Mouse (Mus musculus) heart, embryonic 16.5 days (tissue): ENCODE measurements around the gene Gm45021. TPM values are rescaled to one million over a fixed set of nuclear protein-coding genes. Genes with fewer than 3 reads are reported as not detected.
A peak's percentile ranks its signal among the peaks of the same experiment; 100 is the strongest.

Experiments
- ATAC-seq: fragments of 200-750 bp; cut with Nextera tagmentation; replicated peaks from 2 replicates; pipeline ENCODE4 v1.8.0; 2017; ENCODE audit warnings: moderate number of reproducible peaks; ENCODE audit not compliant: insufficient read depth, low FRiP score; ENCODE audit errors: extremely low read depth
- H3K27ac ChIP-seq: fragments of 300-500 bp; sonication (generic); 2 replicates; pipeline ENCODE4 v1.5.1; 2014; ENCODE audit warnings: mild to moderate bottlenecking, low read length, control low read depth, moderate library complexity
- H3K27me3 ChIP-seq: fragments of 300-500 bp; sonication (generic); 2 replicates; pipeline ENCODE4 v1.6.1; 2014; ENCODE audit warnings: low read length, mixed read lengths; ENCODE audit not compliant: control insufficient read depth, insufficient read depth
- H3K36me3 ChIP-seq: fragments of 300-500 bp; sonication (generic); 2 replicates; pipeline ENCODE4 v1.6.1; 2014; ENCODE audit not compliant: control insufficient read depth, insufficient read depth
- H3K4me1 ChIP-seq: fragments of 300-500 bp; sonication (generic); 2 replicates; pipeline ENCODE4 v1.6.1; 2014; ENCODE audit warnings: low read length, mixed read lengths; ENCODE audit not compliant: control insufficient read depth, insufficient read depth
- H3K4me2 ChIP-seq: fragments of 300-500 bp; sonication (generic); 2 replicates; pipeline ENCODE4 v1.6.1; 2014; ENCODE audit warnings: low read depth, mild to moderate bottlenecking, control low read depth, low read length
- H3K4me3 ChIP-seq: fragments of 300-500 bp; sonication (generic); 2 replicates; pipeline ENCODE4 v1.5.1; 2014; ENCODE audit warnings: mild to moderate bottlenecking, control low read depth, low read length
- H3K9ac ChIP-seq: fragments of 300-500 bp; sonication (generic); 2 replicates; pipeline ENCODE4 v1.6.1; 2014; ENCODE audit warnings: low read length, control low read depth
- H3K9me3 ChIP-seq: fragments of 300-500 bp; sonication (generic); replicated peaks from 2 replicates; pipeline ENCODE4 v1.6.1; 2016; ENCODE audit warnings: low read length; ENCODE audit not compliant: control insufficient read depth
- WGBS: fragments of 180-500 bp; shearing (Covaris S2); extraction: QIAGEN DNeasy Blood & Tissue Kit; methylation state at CpG from one replicate; pipeline ENCODE4 v1.1.7; 2014; 5-methylcytosine and 5-hydroxymethylcytosine counted together
- polyA plus RNA-seq: library from polyadenylated mRNA; unstranded; fragments of >200 nt; fragmentation: Nextera tagmentation; extraction: Ambion mirVana; gene quantifications from 2 replicates; pipeline ENCODE4 v1.2.1, GENCODE M21; 2015

The Gm45021 gene
- polyA plus RNA-seq, 1 experiment from 2014 or later, result not detected

GRCm38 (mm10) chr6:48552918-48553317 lies 36.5 kb upstream of the Gm45021 start:
- no peaks in the 10 kb centered on the region for H3K9me3 ChIP-seq
- peaks cover 9% of the 10 kb centered on the region for H3K4me1 ChIP-seq
- no peak overlapping the region for H3K4me3 ChIP-seq
- no peaks in the 10 kb centered on the region for H3K27me3 ChIP-seq
- no peak overlapping the region for H3K4me2 ChIP-seq
- no peak overlapping the region for H3K9ac ChIP-seq
- H3K27ac ChIP-seq, result no peak overlapping the region
- WGBS, result 51% methylated on average over 4 of the region's 4 CpGs
- peaks cover 5% of the 10 kb centered on the region; the same call in 1 of the 2 replicates for H3K36me3 ChIP-seq
- no peak for ATAC-seq

- 69% methylated on average over 4 of the region's 4 CpGs for WGBS
- Histone ChIP-seq H3K4me3 (peak overlapping the region; percentile 66), H3K27ac (peak overlapping the region; percentile 98), H3K4me1 (peaks cover 9% of the 10 kb centered on the region), H3K27me3 (no peaks in the 10 kb centered on the region), H3K9ac (peak overlapping the region; percentile 77), H3K36me3 (peaks cover 5% of the 10 kb centered on the region; the same call in 1 of the 2 replicates), H3K4me2 (peak overlapping the region; percentile 79), H3K9me3 (no peaks in the 10 kb centered on the region)
- ATAC-seq, result no peak
Observed at GRCm38 (mm10) chr6:48553819-48554218, 35.6 kb upstream of the Gm45021 start.

GRCm38 (mm10) chr6:48554280-48555103 lies 34.9 kb upstream of the Gm45021 start, which contains the start of gene Lrrc61:
TSS of gene Lrrc61 (plus strand) at chr6:48554796.
- peak within 1 kb of the TSS; percentile 77 for H3K9ac ChIP-seq
- H3K4me2 ChIP-seq, result peak within 1 kb of the TSS; percentile 79
- ATAC-seq, result peak; percentile 85
- H3K27me3 ChIP-seq, result no peaks in the 10 kb centered on the region
- peaks cover 9% of the 10 kb centered on the region for H3K4me1 ChIP-seq
- peak within 1 kb of the TSS; percentile 98 for H3K27ac ChIP-seq
- under 1% methylated on average over 39 of the region's 39 CpGs for WGBS
- no peaks in the 10 kb centered on the region for H3K9me3 ChIP-seq
- peaks cover 5% of the 10 kb centered on the region; the same call in 1 of the 2 replicates for H3K36me3 ChIP-seq
- peak within 1 kb of the TSS; percentile 66 for H3K4me3 ChIP-seq

DNA sequence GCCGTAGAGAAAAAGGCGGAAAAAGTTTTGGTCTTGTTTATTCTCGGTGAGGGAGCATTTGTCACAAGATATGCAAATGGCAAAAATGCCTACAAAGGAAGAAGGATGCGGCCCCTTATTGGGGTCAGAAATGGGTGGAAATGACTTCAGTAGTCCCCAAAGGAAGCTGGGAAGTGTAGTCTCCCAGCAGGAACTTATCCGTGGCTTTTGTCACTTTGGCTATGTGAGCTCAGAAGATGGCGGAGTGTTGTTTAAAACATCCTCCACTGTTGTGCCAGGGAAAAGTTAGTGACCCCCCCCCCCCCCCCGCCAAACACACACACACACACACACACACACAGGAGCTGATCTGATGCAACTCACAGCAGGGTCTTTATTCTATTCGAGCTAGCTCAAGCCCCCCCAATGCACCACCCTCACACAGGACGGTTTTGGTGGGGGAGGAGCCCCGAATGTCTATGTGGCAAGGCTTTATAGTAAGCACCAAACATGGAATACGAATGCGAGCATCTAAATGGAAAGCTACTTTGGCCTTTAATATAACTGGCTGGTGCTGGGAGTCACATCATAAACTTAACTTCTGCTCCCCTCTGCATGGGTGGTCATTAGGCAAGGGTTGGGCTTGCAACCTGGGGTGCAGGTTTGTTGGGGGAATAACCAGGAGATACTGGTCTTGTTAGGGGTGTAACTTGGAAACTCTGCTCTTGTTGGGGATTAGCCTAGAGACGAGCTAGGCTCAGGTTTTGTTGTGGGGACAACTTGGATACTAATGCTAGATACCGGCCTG lies 34.1 kb upstream of the Gm45021 start:
- Histone ChIP-seq H3K4me1 (peaks cover 9% of the 10 kb centered on the region), H3K27me3 (no peaks in the 10 kb centered on the region), H3K9me3 (no peaks in the 10 kb centered on the region), H3K9ac (peak overlapping the region; percentile 77), H3K27ac (peak overlapping the region; percentile 98), H3K4me2 (peak overlapping the region; percentile 79), H3K4me3 (peak overlapping the region; percentile 66), H3K36me3 (peaks cover 5% of the 10 kb centered on the region; the same call in 1 of the 2 replicates)
- 32% methylated on average over 13 of the region's 14 CpGs for WGBS
- ATAC-seq, result peak; percentile 83

GRCm38 (mm10) chr6:48555956-48556355 lies 33.5 kb upstream of the Gm45021 start:
- no peaks in the 10 kb centered on the region for H3K9me3 ChIP-seq
- WGBS, result 91% methylated on average over 3 of the region's 3 CpGs
- no peak overlapping the region for H3K4me3 ChIP-seq
- no peak overlapping the region; the same call in 1 of the 2 replicates for H3K27ac ChIP-seq
- no peaks in the 10 kb centered on the region for H3K27me3 ChIP-seq
- no peak overlapping the region; the same call in 1 of the 2 replicates for H3K4me2 ChIP-seq
- H3K4me1 ChIP-seq, result peaks cover 9% of the 10 kb centered on the region
- no peak overlapping the region for H3K9ac ChIP-seq
- peaks cover 5% of the 10 kb centered on the region; the same call in 1 of the 2 replicates for H3K36me3 ChIP-seq
- ATAC-seq, result no peak

DNA sequence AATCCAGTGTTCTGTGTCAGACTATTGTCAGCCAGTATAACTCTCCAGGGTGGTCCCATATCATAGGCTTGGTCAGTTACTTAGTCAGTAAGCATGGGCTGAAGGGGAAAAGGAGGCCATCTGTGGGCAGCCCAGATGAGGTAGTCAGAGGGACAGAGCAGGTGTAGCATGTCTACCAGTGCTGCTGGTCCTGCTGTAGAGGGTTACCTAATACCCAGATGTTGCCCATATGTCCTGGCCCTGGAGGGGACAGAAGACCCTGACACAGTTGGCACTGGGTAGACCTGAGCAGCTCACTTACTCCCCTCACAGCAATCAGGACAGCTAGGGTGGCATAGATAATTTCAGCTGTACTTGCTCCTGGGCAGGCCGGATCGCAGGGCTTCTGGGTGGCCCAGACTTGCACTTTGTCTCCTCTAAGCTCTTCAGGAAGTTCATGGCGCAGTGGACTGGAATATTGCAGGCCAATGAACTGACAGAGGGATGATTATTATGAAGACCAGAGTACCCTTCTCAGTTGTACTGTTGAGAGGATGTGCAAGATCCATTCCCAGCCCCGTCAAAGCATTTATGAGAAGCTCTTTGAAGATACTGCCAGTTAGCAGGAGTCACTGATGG lies 23.6 kb upstream of the Gm45021 start:
- H3K4me3 ChIP-seq, result no peak overlapping the region
- H3K36me3 ChIP-seq, result no peaks in the 10 kb centered on the region
- H3K27me3 ChIP-seq, result no peaks in the 10 kb centered on the region
- no peak overlapping the region for H3K9ac ChIP-seq
- peaks cover 34% of the 10 kb centered on the region for H3K4me1 ChIP-seq
- no peak overlapping the region for H3K4me2 ChIP-seq
- no peaks in the 10 kb centered on the region for H3K9me3 ChIP-seq
- ATAC-seq, result no peak
- H3K27ac ChIP-seq, result peak overlapping the region; percentile 43
- 73% methylated on average over 4 of the region's 4 CpGs for WGBS

- Histone ChIP-seq H3K4me1 (peaks cover 34% of the 10 kb centered on the region), H3K9me3 (no peaks in the 10 kb centered on the region), H3K27me3 (no peaks in the 10 kb centered on the region), H3K4me3 (no peak overlapping the region), H3K9ac (no peak overlapping the region), H3K27ac (peak overlapping the region; percentile 43), H3K4me2 (no peak overlapping the region), H3K36me3 (no peaks in the 10 kb centered on the region)
- peak; percentile 53 for ATAC-seq
- 6% methylated on average over 5 of the region's 5 CpGs for WGBS
Observed at GRCm38 (mm10) chr6:48566312-48566711, 23.1 kb upstream of the Gm45021 start.

DNA sequence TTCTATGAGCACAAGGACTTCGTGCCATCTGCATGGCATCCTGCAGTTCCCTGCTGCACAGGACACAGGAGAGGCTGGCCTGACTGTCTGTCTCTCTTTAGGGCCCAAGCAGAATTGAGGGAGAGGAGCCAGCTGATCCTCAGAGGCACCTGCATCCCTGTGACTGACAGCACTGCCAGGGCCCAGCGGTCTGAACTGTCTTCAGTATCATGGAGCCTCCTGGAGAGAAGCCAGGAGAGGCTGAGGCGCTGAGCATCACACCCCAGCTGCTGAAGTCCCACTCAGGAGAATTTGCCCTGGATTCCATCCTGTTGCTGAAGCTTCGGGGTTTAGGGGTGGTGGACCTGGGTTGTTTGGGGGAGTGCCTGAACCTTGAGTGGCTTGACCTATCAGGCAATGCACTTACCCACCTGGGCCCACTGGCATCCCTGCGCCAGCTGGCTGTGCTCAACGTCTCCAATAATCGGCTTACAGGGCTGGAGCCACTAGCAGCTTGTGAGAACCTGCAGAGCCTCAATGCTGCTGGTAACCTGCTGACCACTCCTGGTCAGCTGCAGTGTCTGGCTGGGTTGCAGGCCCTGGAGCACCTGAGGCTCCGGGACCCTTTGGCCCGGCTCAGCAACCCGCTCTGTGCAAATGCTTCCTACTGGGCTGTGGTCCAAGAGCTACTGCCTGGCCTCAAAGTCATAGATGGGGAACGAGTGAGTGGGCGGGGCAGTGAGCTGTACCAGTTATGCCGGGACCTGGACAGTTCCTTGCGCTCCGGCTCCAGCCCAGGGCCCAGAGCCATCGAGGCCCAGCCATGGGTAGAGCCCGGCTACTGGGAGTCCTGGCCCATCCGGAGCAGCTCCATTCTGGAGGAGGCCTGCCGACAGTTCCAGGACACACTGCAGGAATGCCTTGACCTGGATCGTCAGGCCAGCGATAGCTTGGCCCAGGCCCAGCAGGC lies 21.1 kb upstream of the Gm45021 start:
- H3K4me2 ChIP-seq, result peak overlapping the region; percentile 59
- H3K4me1 ChIP-seq, result peaks cover 43% of the 10 kb centered on the region
- no peaks in the 10 kb centered on the region for H3K9me3 ChIP-seq
- H3K4me3 ChIP-seq, result peak overlapping the region; percentile 30
- no peaks in the 10 kb centered on the region for H3K36me3 ChIP-seq
- peak overlapping the region; percentile 84 for H3K27ac ChIP-seq
- peak; percentile 79 for ATAC-seq
- H3K9ac ChIP-seq, result peak overlapping the region; percentile 64
- WGBS, result 28% methylated on average over 21 of the region's 21 CpGs
- H3K27me3 ChIP-seq, result no peaks in the 10 kb centered on the region
